Mouse (Mus musculus): ENCODE measurements around the gene Fmo4.

GRCm38 (mm10) chr1:162814932-162815331, 1.2 kb upstream of the Fmo4 start:
- TF ChIP-seq CTCF (IDR thresholded peaks at IDR 0.05; ENCODE audit: borderline replicate concordance, extremely low read depth, insufficient read depth, insufficient read length) (no peak), POLR2A (IDR thresholded peaks at IDR 0.05; ENCODE audit: borderline replicate concordance, extremely low read depth, insufficient read depth, insufficient read length, poor library complexity, severe bottlenecking) (no peak)

All from brain, embryonic 14.5 days (tissue).